Mouse (Mus musculus) embryo, embryonic 10.5 days (tissue): ENCODE results near the gene Kcnab1.

Experiments
- DNase-seq: peaks from one replicate; pipeline ENCODE4 v3.0.0-alpha.2; 2015; ENCODE audit warnings: low spot score

Kcnab1 gene

DNA sequence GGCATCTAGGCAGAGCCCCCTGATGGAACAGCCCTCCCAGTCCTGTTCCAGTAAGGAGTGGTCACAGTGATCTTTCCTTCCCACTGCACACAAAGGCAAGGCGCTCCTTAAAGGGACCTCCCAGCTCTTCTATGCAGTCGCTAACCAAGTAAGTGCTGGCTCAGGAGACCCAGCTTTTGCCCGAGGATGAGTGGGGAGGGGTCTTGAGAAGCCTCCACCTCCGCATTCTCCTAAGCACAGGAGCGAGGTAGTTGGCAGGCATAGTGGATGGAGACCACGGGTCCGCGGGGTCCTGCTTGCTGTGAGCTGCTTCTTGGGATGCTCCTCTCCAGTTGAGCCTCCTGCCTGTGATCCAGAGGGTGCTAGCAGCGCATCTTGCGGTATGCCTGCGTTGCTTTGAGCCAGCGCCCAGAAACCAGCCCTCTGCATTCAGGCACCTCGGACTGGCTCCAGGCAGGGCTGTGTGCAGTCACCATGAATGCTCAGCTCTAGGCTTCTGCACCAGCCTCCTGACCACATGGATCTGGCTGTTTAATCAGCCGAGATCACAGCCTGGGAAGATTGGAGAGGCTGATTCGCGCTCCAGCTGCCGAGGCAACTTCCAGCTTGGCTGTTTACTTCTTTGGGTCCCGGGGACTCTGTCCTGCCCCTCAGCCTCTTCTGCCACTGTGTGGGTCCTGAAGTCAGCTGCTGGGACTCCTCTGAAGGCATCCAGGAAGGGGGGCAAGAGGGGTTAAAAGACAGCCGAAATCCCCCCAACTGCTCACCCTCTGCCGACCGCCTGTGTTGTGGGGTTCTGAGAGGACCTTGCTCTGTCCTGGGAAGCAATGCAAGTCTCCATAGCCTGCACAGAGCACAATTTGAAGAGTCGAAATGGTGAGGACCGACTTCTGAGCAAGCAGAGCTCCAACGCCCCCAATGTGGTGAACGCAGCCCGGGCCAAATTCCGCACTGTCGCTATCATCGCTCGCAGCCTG lies at the start of gene Kcnab1:
Kcnab1 (plus strand) TSS at position 440 of the 977 bp plus-strand sequence.
- DNase-seq: peak; percentile 58

DNA sequence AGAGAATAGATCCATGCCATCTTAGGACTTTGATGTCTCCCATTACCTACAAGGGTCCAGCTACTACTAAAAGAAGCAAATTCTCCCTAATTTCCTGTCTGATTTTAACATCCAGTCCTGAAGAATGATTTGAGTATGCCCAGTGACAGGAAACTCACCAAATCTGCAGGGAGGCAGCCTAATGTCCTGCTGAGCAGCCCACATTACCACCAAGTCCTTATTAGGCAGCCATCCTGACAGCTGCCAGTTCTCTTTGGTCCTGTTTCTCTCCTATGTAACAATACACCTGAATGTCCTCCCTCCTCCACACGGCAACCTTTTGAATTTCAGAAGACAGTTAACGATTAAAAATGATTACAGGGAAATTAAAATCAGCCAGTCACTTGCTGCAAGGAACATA lies 20.9 kb upstream of the Kcnab1 start:
- no peak for DNase-seq

DNA sequence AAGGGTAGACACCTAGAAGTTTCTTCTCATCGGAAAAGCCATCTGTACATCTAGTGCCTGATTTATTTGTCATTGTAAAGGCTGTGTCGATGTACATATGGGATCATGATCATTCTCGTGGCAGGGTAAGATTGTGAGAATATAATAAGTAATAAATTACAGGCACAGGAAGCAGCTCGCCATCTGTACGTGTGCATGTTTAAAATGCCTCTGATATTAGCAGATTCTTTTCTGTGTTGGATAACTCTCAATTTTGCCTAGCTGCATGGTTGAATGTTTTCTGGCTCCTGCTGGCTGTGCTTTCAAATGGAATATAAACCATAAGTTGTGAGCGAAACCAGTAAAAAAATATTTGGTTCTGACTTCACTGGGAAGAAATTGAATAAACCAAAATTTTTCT lies 5.1 kb upstream of the Kcnab1 start:
- no peak for DNase-seq

DNA sequence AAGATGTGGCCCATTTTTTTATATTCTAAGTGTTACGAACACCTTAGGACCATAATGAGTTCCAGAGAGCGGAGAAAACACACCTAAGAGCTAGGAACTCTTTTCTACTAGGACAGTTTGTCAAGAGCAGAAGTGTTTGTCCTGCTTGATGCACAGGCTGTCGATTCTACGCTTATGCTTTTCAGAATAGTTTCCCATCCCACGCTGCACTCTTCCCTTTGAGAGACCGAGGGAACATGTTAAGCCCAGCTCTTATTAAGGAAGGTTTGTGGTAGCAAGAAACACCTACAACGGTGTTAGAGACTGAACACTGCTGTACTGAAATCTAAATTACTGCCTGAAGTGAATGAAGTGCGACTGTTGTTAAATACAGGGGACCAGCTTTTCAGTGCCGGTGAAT lies 1.0 kb downstream of the Kcnab1 start:
- DNase-seq: no peak

DNA sequence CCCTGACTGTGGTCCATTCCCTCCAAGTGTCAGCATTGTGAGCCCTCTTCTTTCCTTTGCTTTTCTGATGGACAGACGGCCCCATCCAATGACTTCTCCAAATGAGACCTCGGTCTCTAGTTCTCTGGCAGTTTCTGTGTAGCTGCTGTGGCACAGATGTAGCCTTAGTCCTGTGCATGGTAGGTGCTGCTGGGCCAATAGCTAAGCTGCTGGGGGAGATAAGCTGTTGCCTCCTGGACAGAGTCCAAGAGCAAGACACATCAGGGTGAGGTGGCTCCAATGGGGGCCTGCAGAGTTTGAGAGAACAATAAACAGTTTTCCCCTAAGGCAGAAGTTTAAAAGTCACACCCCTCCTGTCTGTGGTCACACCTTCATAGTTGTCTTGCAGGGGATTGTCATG lies 2.0 kb downstream of the Kcnab1 start:
- DNase-seq: no peak

DNA sequence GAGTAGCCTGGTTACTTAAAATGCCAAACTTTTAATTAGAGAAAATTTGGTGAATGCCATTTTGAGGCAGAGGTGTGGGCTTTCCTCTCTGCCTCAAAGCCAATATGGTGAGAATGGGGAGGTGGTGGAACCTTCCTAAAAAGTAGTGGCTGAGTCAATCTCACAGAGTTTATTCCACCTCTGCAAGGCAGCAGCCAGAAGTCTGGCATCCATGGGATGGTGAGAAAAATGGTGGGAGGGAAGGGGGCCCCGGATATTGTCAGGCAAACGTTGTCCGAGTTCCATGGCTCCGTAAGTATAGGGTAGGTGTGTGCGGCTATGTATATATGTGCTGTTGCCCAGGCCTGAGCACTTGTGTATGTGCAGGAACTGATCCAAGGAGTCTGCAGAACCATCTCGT lies 6.0 kb downstream of the Kcnab1 start:
- DNase-seq: no peak

DNA sequence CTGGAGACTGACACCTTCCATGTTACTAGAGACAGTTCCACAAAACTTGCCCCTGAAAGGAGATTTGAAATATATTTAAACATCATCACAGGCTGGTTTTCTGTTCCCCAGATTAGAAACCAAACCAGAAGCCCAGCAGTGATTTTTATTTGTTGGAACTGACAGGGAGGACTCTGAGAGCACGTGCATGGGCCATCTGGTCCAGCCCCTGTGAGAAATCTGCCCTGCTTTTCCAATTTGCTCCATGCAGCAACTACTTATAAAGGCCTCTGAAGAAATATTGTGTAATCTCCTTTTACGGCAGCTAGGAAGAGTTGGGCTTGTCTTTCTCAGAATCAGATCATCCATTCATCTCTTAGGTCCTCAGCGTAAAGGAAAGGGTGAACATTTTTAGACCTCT lies 7.8 kb downstream of the Kcnab1 start:
- DNase-seq: no peak

DNA sequence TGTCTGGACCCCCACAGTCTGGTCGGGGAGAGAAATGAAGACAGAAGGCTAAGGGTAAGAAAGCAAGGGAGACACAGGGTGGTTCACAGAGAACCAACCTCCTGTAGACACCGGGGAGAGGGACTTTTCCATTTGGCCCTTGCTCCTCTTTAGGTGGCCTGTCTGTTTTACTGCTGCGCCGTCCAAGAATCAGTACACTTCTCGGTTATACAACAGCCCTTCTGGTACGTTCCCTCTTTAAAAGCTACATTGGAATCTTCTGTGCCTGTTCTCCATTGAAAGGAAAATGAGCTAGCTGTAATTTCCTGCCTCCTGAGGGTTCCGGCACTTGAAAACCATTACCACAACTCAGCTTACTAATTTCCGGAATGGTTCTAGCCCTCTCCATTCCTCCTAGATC lies 8.2 kb downstream of the Kcnab1 start:
- DNase-seq: no peak

DNA sequence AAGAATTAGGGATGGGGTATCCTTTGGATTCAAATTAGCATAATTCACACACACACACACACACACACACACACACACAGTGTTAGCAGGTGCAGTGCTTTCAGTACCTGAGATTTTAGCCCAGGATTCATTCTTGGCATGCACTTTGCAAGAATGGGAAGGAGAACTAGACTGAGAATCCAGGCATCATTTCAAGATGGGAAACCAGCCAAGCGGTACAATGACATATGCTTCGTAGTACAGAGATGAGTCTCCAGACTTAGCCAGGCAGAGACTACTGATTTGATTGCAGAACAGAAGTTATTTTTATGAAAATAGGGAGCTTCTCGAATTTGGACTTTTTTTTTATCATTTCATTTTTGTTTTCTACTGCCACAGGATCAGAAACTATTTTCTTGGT lies 15.8 kb downstream of the Kcnab1 start:
- DNase-seq: no peak

DNA sequence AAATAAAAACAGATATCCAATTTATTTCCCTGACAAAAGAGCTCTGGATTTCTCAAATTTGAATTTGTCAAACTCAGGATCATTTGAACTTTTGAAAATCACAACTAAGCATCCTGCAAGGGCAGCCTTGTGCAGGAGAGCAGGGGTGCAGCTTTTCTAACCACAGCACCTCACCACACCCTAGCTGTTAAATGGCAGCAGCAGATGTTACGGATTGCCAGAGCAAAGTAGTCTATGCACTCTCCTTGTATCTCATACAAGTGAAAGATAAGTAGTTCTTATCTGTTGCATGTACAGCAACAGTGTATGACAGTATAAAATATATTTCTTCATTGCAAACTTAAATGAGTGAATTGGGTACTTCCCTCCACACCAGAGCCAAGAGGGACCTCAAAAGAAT lies 20.4 kb downstream of the Kcnab1 start:
- no peak for DNase-seq

DNA sequence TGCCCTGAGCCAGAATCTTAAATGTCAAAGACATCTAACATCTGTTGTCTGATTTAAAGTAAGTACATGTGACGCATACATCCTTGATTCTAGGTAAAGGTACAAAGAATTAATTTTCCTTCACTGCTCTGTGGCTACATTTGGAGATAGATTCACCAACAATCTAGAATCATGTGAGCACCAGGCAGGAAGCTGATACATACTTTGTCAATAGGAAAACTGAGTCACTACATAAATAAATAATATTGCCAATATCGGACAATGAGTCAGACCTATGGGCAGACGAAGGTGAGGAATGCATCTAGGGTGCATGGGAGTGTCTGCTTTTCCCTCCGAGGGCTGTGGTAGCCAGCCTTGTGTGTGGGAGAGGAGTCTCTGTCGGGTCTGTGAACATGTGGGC lies 25.7 kb downstream of the Kcnab1 start:
- no peak for DNase-seq

DNA sequence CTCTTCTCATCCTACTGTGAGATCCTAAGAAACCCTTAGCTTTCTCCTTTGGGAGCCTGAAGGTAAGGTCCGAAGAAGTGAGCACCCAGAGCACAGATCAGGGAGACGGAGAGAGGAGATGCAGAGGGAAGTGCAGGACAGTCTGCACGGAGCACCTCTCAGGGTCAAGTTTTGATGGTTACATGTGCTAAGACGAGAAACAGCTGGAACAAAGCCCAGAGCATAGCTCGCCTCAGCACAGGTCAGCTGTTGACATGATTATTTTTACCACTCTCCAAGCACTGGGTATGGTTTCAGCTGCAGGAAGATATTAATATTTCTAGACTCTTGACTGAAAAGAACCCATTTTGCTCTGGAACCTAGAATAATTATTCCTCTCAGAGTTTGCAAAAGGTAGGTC lies 27.7 kb downstream of the Kcnab1 start:
- no peak for DNase-seq

DNA sequence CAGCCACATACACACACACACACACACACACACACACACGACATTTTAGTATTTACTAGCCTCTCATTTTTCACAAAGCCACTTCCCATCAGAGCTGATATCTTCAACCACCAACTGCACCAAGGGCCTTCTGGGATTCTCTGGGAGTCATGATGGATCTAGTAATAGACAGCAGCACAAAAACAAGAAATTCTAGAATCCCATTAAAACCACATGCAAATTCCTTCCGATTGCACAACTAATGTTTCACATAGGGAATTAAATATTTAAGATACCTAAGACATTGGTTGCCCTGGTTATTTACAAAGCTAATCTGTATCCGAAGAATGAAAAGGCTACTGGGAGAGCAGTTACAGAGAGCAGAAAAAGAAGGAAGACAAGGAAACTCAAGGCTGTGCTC lies 29.6 kb downstream of the Kcnab1 start:
- DNase-seq: no peak

DNA sequence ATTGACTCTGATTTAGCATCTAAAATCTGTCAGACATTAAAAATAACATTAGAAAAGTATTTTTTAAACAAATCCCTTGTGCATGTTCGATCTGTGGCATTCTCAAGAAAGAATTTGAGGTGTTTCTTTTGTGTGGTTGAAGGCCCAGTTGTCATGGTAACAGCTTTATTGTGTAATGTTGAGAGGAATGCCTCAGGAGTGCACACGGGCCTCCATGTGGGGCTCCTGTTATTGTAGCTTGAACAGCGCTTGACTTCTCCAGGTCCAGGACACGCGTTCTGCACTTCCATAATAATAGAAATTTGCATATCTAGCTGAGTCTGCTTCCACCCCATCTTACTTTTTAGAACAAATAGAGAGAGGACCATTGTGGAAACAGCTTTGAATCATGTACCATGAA lies 36.0 kb downstream of the Kcnab1 start:
- DNase-seq: peak; percentile 43

DNA sequence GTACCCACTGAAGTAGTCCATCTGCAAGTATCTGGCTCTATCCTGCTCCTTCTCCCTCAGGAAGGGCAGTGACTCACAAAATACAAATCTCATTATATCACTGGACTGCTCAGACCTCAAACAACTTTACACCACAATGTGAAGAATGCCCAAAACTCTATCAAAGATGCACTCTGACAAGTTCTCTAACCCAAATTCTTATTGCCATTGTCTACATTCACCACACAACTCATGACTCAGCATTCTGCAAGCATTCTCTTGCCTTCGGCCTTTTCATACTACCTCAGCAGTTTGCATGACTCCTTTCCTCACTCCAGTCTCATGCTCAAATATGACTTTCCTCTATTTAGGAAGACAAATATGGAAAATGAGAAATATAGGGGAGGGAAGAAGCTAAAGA lies 42.6 kb downstream of the Kcnab1 start:
- no peak for DNase-seq

DNA sequence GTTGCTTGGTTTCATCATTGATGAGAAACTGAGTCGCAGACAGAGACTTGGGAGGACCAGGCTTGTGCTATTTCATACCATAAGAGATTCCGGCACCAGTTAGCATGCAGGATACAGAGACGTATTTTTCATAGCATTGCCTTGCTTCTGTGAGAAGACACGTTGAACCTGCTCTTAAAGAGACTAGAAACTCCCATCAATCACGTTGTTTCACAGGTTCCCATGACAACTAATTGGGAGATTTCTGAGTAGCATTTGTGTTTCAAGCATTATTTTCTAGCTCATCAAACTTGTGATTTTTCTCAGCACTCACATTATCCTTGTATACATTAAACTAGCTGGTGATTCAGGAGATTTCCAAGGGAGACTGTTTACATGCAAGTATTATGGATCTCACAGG lies 63.8 kb downstream of the Kcnab1 start:
- peak; percentile 8 for DNase-seq

DNA sequence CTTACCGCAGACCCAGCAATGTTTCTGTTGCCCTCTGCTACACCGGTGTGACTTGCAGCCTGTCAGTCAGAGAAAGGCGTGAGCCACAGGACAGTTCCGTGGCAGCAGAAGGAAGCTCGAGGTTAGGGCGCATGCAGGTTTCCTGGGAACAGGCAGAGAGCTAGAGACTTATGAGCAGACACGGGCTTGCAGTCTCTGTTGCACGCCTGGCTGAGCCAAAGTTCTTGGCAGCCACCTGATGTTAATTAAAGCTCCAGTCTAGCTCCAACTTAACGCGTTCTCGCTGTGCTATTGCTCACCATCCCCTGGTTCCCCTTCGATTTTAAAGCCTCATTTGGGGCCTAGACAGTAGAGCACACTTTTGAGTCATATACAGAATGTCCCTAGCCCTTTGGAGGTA lies 65.4 kb downstream of the Kcnab1 start:
- DNase-seq: peak; percentile 8

DNA sequence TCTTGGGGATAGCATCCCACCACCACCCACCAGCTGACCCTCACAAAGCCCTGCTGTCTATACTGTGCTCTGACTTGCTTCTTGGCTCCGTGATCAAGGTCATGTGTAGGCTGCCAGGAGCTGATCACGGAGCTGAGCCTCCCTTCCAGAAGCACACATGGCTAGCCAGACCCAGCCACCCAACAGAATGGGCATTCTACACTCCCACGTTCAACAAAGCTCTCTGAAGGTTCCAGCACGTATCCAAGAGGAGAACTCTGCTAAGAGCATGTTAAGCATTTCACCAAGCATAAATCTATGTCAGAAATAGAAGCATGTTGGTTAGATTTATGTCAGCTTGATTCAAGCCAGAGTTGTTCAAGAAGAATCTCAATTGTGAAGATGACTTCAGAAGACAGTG lies 66.6 kb downstream of the Kcnab1 start:
- DNase-seq: no peak

DNA sequence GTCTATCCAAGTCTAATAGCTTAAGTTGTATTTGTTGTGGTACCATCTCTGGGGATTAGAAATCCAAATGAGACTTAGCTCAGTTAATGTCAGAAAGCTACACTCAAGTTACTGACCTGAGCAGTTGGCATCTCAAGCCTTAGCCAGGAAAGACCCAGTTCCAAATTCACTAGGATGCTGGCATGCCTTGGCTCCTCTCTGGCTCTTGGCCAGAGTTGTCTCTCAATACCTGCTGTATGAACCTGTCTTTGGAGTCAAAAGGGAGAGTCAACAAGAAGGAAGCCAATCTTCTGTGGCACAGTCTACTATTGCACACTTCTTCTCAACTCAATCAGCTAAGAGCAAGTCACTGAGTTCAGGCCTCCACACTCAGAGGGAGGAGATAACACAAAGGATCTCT lies 67.7 kb downstream of the Kcnab1 start:
- DNase-seq: no peak

DNA sequence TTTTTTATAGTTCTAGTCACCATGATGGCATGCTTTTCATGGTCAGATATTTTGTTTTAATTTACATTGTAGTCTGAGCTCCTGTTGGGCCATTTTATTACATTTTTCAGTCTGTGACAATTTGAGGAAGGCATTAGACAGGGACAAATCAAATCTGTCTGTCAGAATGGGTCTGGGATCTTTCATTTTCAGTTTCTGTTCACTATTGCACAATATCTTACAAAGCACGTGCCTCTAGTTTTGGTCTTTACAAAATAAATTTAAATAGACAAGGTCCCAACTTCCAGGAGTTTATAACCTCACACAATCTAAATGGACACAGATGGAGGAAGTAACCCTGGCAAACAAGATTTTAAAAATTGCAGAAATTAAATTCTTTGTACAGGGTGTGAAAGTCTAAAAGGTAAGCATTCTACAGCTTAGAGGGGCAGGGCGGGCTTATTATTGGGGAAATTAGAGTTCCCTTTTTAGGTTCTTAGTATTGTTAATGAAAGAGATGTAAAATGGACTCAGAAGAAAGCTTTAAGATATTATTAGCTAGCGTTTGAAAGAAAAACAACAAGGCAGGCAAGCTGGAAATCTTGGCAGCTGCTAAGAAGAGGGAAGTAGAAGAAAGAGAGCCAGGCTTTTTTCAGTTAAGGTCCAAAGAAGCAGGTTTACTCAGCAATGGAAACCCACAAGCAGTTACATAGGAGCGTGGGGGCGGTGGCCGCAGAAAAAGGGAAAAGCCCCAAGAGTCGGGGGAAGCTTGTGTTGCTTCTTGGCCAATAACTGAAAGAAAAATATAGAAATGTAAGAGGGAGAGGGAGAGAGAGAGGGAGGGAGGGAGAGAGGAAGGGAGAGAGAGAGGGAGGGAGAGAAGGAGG lies 78.9 kb downstream of the Kcnab1 start:
- DNase-seq: no peak

DNA sequence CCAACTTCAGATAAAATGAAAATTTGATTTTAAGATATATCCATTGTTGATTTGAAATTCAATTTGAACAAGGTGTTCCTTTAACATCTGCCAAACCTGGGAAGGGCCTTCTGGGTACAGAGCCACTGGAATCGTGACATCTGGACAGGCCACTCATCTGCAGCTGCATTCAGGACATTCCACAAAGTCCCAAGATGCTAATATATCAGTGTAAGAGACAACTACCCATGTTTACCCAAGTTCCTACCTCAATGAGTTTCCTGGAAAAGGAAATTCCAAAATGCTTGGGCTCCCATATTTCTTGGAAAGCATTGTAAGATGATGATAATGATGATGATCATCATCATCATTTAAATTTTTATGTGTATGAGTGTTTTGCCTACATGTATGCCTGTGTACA lies 91.4 kb downstream of the Kcnab1 start:
- peak; percentile 37 for DNase-seq

DNA sequence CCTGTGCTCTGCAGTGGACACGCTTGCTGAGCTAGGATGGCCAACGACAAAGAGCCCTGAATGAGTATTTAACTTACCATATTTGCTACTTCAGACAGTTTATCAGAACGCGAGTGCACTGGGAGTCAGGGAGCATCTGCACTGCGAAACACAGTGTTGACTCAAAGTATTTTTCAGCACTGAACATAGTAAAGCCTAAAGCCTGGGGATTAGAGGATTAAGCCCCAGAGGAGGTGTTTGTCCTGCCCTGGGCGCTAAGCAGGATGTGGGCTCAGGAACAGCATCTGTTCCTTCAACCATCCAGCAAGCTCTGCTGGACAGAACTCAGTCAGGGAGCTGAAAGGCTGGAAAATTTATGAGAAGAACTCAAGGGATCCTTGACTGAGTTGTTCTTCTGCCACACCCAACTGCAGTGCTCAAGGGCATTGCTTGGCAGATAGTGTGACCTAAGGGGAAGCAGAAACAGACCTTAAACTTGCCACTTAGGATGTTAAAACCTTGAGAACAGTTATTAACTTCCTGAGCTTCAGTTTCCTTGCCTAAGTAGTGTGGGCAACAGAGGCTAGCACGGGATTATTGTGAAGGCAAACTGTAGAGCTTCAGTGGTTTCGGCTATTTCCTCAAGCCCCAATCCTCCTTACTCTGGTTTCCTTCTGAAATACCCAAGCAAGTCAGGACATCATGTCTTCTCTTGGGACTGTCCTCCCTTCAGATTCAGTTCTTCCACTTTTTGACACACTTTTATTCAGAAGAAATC lies 94.4 kb downstream of the Kcnab1 start:
- peak; percentile 11 for DNase-seq
